Mouse (Mus musculus): ENCODE results near the gene Muc4.

DNA sequence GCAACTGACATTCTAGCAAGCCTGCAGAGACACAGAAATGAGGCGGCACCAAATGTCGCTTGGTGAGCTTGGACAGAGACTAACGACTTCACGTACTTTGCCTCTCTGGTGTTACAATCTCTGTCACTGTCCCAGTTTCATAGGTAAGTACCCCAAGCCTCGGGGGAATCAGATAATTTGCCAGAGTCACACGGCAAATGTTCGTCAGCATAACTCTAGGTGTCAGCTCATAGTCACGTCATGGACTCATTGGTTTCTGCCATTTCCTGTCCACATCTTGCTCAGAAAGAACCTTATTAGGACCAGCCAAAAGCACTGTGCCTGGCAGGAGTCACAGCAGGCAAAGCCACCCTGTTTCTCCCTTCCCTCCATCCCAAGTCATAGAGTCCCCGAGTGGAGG is 5.7 kb downstream of the Muc4 start:
- TF ChIP-seq CTCF (conservative IDR thresholded peaks at IDR 0.05; ENCODE audit: low read length) (no peak), NANOG (IDR thresholded peaks at IDR 0.05; ENCODE audit: borderline replicate concordance, low read length) (no peak)

Data from E14TG2a.4 (cell line).